ENCODE assay signal across 9 mouse cellular contexts in genomic region chr3:59006731-59007441, GRCm38 (mm10). TPM values are rescaled to one million over a fixed set of nuclear protein-coding genes. Genes with fewer than 3 reads are reported as not detected.
DNase-seq lines count a peak whose midpoint lies in the region; ATAC-seq lines count a peak whose summit lies in the region.
"Had no signal": no experiment of that assay in that cellular context is flagged by ENCODE, and none has a peak within 500 bp of the region (broad histone marks: within the 10 kb centered on the region; RNA-seq: fewer than 3 reads in every experiment).

No protein-coding gene starts in this region.

- H3K27ac ChIP-seq in embryonic facial prominence, embryonic 11.5 days (replicated peaks; ENCODE audit: low read depth, low read length) = peak overlapping the region; percentile 88
- peak overlapping the region; percentile 85 for H3K27ac ChIP-seq in kidney, embryonic 14.5 days (ENCODE audit: low read depth, low read length)
- peak overlapping the region; percentile 93 for H3K27ac ChIP-seq in limb, embryonic 15.5 days
- peak overlapping the region; percentile 93 for H3K27ac ChIP-seq in midbrain, embryonic 14.5 days (replicated peaks; ENCODE audit: low read depth, low read length)
- peak overlapping the region; percentile 84 for H3K27ac ChIP-seq in stomach, embryonic 14.5 days (ENCODE audit: low read length)
- H3K27ac ChIP-seq: macrophage had no signal

- no peaks in the 10 kb centered on the region for H3K36me3 ChIP-seq in embryonic facial prominence, embryonic 11.5 days (replicated peaks; ENCODE audit: control insufficient read depth, insufficient read depth, low read depth, low read length)
- H3K36me3 ChIP-seq in kidney, embryonic 14.5 days (ENCODE audit: control insufficient read depth, insufficient read depth, low read length) = no peaks in the 10 kb centered on the region
- H3K36me3 ChIP-seq in limb, embryonic 15.5 days = no peaks in the 10 kb centered on the region
- H3K36me3 ChIP-seq in midbrain, embryonic 14.5 days (ENCODE audit: control insufficient read depth, insufficient read depth, low read length) = no peaks in the 10 kb centered on the region
- H3K36me3 ChIP-seq in stomach, embryonic 14.5 days (ENCODE audit: control insufficient read depth, insufficient read depth, low read length) = no peaks in the 10 kb centered on the region

- peak overlapping the region; percentile 97 for H3K4me2 ChIP-seq in embryonic facial prominence, embryonic 11.5 days (ENCODE audit: low read depth, low read length)
- peak overlapping the region; percentile 88 for H3K4me2 ChIP-seq in kidney, embryonic 14.5 days (replicated peaks; ENCODE audit: low read depth, low read length)
- H3K4me2 ChIP-seq in limb, embryonic 15.5 days = peak overlapping the region; percentile 99
- H3K4me2 ChIP-seq in midbrain, embryonic 14.5 days (ENCODE audit: low read length) = peak overlapping the region; percentile 90
- H3K4me2 ChIP-seq in stomach, embryonic 14.5 days (replicated peaks; ENCODE audit: low read depth, low read length) = peak overlapping the region; percentile 98

- under 1% methylated on average over 65 of the region's 77 CpGs for WGBS in embryonic facial prominence, embryonic 11.5 days
- WGBS in kidney, embryonic 14.5 days = under 1% methylated on average over 69 of the region's 77 CpGs
- under 1% methylated on average over 68 of the region's 77 CpGs for WGBS in limb, embryonic 15.5 days
- 0% methylated on average over 72 of the region's 77 CpGs for WGBS in midbrain, embryonic 14.5 days
- WGBS in stomach, embryonic 14.5 days = 0% methylated on average over 75 of the region's 77 CpGs

- no peaks in the 10 kb centered on the region for H3K9me3 ChIP-seq in embryonic facial prominence, embryonic 11.5 days (replicated peaks; ENCODE audit: control insufficient read depth, low read length)
- no peaks in the 10 kb centered on the region for H3K9me3 ChIP-seq in kidney, embryonic 14.5 days (ENCODE audit: control insufficient read depth, low read length)
- no peaks in the 10 kb centered on the region for H3K9me3 ChIP-seq in limb, embryonic 15.5 days
- H3K9me3 ChIP-seq in midbrain, embryonic 14.5 days (ENCODE audit: control insufficient read depth, low read length) = no peaks in the 10 kb centered on the region
- H3K9me3 ChIP-seq in stomach, embryonic 14.5 days (ENCODE audit: control insufficient read depth, low read depth, low read length) = no peaks in the 10 kb centered on the region

- peak; percentile 81 for ATAC-seq in embryonic facial prominence, embryonic 11.5 days (replicated peaks; ENCODE audit: insufficient number of reproducible peaks, low FRiP score, low TSS enrichment, low read depth)
- ATAC-seq in granulocyte monocyte progenitor cell, adult 5-6 weeks (replicated peaks; ENCODE audit: poor library complexity, severe bottlenecking) = peak; percentile 58
- peak; percentile 84 for ATAC-seq in kidney, embryonic 14.5 days (ENCODE audit: low FRiP score, low TSS enrichment)
- ATAC-seq in limb, embryonic 15.5 days (ENCODE audit: insufficient number of reproducible peaks, low FRiP score, low TSS enrichment, low read depth) = peak; percentile 82
- peak; percentile 82 for ATAC-seq in midbrain, embryonic 14.5 days (ENCODE audit: low FRiP score, low TSS enrichment)
- ATAC-seq in stomach, embryonic 14.5 days (ENCODE audit: insufficient number of reproducible peaks, insufficient read depth, low FRiP score, low read depth) = peak; percentile 83

- H3K9ac ChIP-seq in embryonic facial prominence, embryonic 11.5 days (replicated peaks; ENCODE audit: low read length) = peak overlapping the region; percentile 70
- peak overlapping the region; percentile 70 for H3K9ac ChIP-seq in kidney, embryonic 14.5 days (ENCODE audit: low read depth, low read length)
- peak overlapping the region; percentile 53 for H3K9ac ChIP-seq in limb, embryonic 15.5 days
- H3K9ac ChIP-seq in midbrain, embryonic 14.5 days (replicated peaks; ENCODE audit: low read length) = peak overlapping the region; percentile 80
- H3K9ac ChIP-seq in stomach, embryonic 14.5 days (replicated peaks; ENCODE audit: low read depth, low read length) = peak overlapping the region; percentile 55

- DNase-seq in adrenal gland, adult 2 months = peak; percentile 88
- DNase-seq in adrenal gland, postnatal 4 days (ENCODE audit: low spot score in 2 of 2) = no peak
- peak; percentile 80 for DNase-seq in embryonic facial prominence, embryonic 11.5 days (ENCODE audit: low spot score)
- peak; percentile 89 for DNase-seq in midbrain, embryonic 14.5 days

- peak overlapping the region; percentile 73 for H3K4me3 ChIP-seq in embryonic facial prominence, embryonic 11.5 days (ENCODE audit: low read depth, low read length)
- H3K4me3 ChIP-seq in kidney, embryonic 14.5 days (ENCODE audit: low read length) = peak overlapping the region; percentile 72
- H3K4me3 ChIP-seq in limb, embryonic 15.5 days = peak overlapping the region; percentile 72
- peak overlapping the region; percentile 83 for H3K4me3 ChIP-seq in midbrain, embryonic 14.5 days (replicated peaks; ENCODE audit: low read depth, low read length)
- H3K4me3 ChIP-seq in stomach, embryonic 14.5 days (ENCODE audit: low read depth, low read length) = peak overlapping the region; percentile 82

- 0 out of 2 replicates have a peak, but pooled peaks cover 4% of the 10 kb centered on the region for H3K27me3 ChIP-seq in embryonic facial prominence, embryonic 11.5 days (ENCODE audit: control insufficient read depth, insufficient read depth, low read length)
- H3K27me3 ChIP-seq in kidney, embryonic 14.5 days (ENCODE audit: control insufficient read depth, insufficient read depth, low read length) = peaks cover 6% of the 10 kb centered on the region; the same call in 1 of the 2 replicates
- peaks cover 12% of the 10 kb centered on the region; the same call in 1 of the 2 replicates for H3K27me3 ChIP-seq in limb, embryonic 15.5 days
- H3K27me3 ChIP-seq in midbrain, embryonic 14.5 days (ENCODE audit: control insufficient read depth, insufficient read depth, low read length) = no peaks in the 10 kb centered on the region
- 0 out of 2 replicates have a peak, but pooled peaks cover 6% of the 10 kb centered on the region for H3K27me3 ChIP-seq in stomach, embryonic 14.5 days (ENCODE audit: control insufficient read depth, insufficient read depth, low read length)

- H3K4me1 ChIP-seq in embryonic facial prominence, embryonic 11.5 days (ENCODE audit: control insufficient read depth, insufficient read depth, low read length) = peaks cover 2% of the 10 kb centered on the region; the same call in 1 of the 2 replicates
- H3K4me1 ChIP-seq in kidney, embryonic 14.5 days (ENCODE audit: control insufficient read depth, insufficient read depth, low read length) = no peaks in the 10 kb centered on the region
- peaks cover 13% of the 10 kb centered on the region for H3K4me1 ChIP-seq in limb, embryonic 15.5 days
- no peaks in the 10 kb centered on the region for H3K4me1 ChIP-seq in midbrain, embryonic 14.5 days (ENCODE audit: control insufficient read depth, insufficient read depth, low read length)
- H3K4me1 ChIP-seq in stomach, embryonic 14.5 days (ENCODE audit: control insufficient read depth, insufficient read depth, low read length) = 0 out of 2 replicates have a peak, but pooled peaks cover 4% of the 10 kb centered on the region

RNA-seq across cellular contexts. Expression of gene Med12l, which starts 1.3 kb away (rescaled TPM):
- total RNA-seq in adrenal gland, adult 2 months (2021) = 10 to 100 TPM in 1 of 2 experiments, 1 to 10 TPM in 1; 9.4 to 14.0 TPM
- 7.4 and 9.2 TPM in 2 replicates for polyA plus RNA-seq in adrenal gland, adult 2 months (2012; rRNA removed)
- 10 to 100 TPM; 21.7 TPM for total RNA-seq in adrenal gland, postnatal 4 days (2021)
- 2.2 and 2.7 TPM in 2 replicates for polyA plus RNA-seq in embryonic facial prominence, embryonic 11.5 days (2014; fragmentation: Nextera tagmentation; extraction: Ambion mirVana)
- total RNA-seq in granulocyte monocyte progenitor cell, adult 5-6 weeks (2014; fragmentation: Nextera tagmentation) = 0.81 and 1.7 TPM in 2 replicates
- 1.2 and 2.4 TPM in 2 replicates for total RNA-seq in granulocyte monocyte progenitor cell, adult 5-6 weeks (2017)
- polyA plus RNA-seq in kidney, embryonic 14.5 days (2014; fragmentation: Nextera tagmentation; extraction: Ambion mirVana) = 2.2 and 4.1 TPM in 2 replicates
- 1.9 and 2.0 TPM in 2 replicates for polyA plus RNA-seq in limb, embryonic 15.5 days (2015; fragmentation: Nextera tagmentation; extraction: Ambion mirVana)
- polyA plus RNA-seq in midbrain, embryonic 14.5 days (2014; fragmentation: Nextera tagmentation; extraction: Ambion mirVana) = 6.2 and 6.5 TPM in 2 replicates
- 2.1 and 2.2 TPM in 2 replicates for polyA plus RNA-seq in stomach, embryonic 14.5 days (2014; fragmentation: Nextera tagmentation; extraction: Ambion mirVana)

Comparison
In these comparisons a context has a peak if more than half of its experiments do, and no peak if none do; other contexts are left out.
1. DNase-seq: peak in adrenal gland, adult 2 months (single experiment), embryonic facial prominence, embryonic 11.5 days (single experiment) and midbrain, embryonic 14.5 days (single experiment); none in adrenal gland, postnatal 4 days (0 of 2).
2. Peak in every context shown above with its lines, with median percentiles within 50 percentile points of each other: ATAC-seq, H3K27ac ChIP-seq, H3K4me2 ChIP-seq, H3K4me3 ChIP-seq and H3K9ac ChIP-seq.